Mouse (Mus musculus) skeletal muscle tissue, adult 2 months (tissue): ENCODE results near the gene Gm45521.

Experiments used
- DNase-seq: peaks from one replicate; pipeline ENCODE4 v3.0.0-alpha.2; 2012; ENCODE audit warnings: low read depth, low spot score

Gene Gm45521

DNA sequence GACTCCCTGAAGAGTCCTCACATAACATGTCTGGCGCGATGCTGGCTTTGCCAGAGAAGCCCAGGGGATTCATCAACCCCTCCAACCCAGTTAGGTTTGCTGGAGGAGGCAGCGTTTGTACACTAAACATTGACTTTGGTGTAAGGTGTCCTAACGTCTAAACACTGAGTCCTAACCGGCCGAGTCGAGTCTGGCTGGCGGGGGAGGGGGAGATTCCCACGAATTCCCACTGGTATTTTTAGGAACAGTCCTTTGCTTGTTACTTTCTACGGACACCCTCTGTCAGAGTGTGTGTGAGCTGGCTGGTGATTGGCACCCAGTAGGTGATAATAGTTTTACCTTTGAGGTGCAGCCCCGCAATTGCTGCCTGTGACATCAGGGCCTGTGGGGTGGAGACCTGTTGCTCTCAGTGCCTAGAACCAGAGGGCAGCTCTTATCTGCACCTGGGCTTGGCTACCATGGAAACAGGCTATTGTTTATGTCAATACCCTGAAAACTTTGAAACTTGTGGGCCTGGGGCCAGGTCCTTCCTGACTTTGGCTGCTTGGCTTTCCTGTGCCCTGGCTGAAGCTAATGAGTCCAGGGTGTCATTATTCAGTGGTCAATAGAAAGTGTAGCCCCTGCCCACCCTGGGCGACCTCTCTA is 4.4 kb upstream of the Gm45521 start:
- no peak for DNase-seq

DNA sequence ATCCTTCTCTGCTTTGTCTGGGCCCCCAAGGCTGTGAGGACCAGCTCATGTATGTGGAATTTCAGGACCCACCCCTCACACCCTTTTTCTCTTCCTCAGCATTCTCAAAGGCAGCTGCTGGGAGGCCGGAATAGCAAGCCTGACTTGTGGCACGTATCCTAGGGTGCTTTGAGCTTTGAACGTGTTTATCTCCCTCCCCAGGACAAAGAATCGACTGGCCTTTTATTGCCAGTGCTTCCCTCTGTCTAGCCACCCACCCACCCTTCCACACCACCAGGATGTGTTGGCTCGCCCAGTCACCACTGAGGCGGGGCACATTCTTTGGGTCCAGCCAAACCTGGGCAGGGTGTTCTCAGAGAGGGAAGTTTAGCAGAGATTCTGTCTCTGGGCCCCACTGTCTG is 3.0 kb upstream of the Gm45521 start:
- no peak for DNase-seq

DNA sequence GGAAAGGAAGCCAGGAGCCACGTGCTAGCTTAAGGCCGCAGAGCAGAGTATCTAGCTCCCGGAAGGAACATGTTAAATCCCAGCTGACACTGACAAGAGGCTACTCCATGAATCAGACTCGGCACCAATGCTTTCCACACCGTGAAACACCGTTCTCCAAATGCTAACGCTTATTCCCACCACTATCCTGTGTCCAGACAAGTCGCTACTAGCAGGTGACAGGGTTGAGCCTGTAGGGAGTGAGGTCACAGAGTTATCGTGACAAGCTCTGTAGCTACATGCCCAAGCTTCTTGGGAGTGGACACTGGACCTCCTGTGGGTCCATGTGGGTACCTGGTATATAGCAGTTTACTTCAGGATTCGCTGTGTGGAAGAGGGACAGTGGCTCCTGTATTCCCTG is 661 bp upstream of the Gm45521 start:
- DNase-seq = no peak

DNA sequence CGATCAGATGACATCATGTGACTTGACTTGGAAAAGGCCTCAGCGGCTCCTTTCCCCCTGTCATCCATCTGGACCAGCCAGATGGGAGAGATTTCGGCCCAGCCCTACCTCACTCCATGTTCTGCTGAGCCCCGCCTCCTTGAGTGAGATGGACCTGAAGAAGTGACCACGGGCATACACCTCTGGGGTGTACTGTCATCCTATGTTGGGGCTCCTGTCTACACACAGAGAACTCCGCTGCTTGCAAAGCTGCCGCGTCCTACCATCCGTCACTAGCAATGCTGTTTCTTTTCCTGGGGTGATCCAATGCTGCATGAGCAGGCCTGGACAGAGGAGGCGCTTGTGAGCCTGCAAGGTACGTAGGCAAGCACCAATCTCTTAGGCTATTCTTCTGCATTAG is 3.5 kb downstream of the Gm45521 start:
- DNase-seq = no peak

DNA sequence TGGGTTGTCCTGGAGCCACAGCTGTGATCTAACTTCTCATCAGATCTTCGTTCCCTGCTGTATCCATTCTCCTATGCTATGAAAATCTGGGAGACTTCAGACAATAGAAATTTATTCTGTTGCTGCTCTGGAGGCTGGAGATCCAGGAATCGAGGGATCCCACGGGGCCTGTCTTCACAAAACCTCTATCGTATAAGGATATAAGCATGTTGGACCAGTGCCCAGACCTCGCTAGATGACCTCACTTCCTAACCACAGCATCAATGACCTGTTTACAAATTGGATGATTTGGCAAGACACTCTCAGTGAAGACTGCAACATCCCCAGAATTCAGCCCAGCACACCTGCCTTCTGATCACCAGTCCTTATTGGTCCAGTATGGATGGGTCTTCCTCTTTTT is 4.6 kb downstream of the Gm45521 start:
- DNase-seq = no peak

DNA sequence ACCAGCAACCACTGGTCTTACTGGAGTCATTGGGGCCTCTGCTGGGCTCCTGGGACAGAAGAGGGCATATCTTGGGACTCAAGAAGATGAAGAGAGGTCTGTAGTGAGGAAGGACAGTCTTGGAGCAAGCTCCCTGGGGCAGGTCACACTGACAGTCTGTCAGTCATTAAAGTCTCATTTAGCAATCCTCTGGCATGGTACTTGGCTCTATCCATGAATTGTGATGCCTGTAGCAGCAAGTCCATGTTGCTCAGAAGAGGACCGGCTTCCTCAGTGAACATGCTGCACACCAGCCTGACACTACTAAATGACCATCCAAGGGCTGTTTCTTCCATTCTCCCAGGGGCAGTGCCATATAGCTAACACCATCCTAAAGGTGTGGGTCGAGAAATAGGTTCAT is 5.5 kb downstream of the Gm45521 start:
- DNase-seq = no peak

DNA sequence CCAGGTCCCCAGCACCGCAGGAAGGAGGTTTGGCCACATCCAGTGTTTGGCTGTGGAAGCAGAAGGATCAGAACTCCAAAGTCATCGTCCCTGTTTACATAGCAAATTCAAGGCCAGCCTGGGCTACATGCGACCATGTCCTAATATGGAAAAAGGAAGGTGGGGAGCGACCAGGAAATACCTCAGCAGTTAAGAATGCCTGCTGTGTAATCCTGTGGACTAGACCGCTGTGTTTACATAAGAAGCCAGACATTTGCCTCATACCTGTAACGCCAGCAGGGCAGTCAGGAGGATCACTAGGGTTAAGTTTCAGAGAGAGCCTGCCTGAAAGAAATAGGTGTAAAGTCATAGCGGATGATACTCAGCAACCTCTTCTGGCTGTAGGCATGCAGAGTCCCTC is 6.1 kb downstream of the Gm45521 start:
- DNase-seq = no peak

DNA sequence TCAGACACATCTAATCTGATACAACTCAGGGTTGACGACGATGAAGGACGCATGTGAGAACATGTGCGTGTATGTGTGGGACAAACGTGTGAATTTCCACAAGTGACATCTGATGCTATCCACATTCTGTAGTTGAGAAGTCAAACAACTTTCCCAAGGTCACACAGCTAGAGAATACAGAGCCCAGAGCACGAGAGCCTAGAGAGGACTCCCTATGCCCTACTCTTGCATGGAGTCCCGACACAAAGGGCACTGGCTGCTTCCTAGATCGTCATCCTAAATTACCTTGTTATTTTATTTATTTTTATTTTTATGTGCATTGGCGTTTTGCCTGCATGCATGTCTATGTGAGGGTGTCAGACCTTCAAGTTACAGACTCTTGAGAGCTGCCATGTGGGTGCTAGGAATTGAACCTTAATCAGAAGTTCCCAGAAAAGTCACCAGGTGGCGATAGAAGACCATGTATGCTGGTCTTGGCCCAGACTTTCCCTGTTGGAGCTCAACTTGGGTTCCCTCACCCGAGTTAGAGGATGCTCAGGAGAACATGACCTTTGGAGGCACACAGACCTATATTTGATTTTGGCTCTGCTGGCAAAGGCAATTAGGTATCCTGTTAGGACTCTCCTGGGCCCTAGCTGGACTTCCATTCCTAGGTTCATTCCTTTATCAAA is 7.3 kb downstream of the Gm45521 start:
- peak; percentile 66 for DNase-seq

DNA sequence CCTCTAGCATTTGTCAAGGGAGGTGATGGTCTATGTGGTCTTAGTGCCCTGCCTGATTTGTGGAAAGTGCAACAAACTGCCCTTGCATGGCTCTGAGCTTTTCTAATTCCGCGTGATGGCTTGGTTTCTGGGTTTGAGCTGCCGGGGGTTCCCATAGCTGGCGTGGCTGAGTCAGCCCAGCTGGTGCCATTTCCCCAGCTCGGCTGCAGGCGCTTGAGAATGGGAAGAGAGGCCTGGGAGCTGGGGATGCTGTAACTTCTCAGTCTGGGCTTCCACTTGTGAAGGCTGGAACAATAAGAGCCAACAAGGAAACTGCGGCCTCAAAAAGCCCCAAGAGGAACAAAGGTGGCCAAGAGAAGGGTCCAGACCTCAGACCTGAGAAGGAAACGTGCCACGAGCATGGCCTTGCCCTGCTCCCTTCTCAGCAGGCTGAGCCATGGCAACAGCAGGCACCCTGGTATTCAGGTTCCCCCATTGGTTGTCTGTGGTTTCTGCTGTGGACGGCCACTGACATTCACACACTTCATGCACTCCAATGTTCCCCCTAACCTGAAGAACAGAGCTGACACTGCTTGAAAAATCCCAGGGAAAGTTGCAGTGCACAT is 14.9 kb downstream of the Gm45521 start:
- no peak for DNase-seq

DNA sequence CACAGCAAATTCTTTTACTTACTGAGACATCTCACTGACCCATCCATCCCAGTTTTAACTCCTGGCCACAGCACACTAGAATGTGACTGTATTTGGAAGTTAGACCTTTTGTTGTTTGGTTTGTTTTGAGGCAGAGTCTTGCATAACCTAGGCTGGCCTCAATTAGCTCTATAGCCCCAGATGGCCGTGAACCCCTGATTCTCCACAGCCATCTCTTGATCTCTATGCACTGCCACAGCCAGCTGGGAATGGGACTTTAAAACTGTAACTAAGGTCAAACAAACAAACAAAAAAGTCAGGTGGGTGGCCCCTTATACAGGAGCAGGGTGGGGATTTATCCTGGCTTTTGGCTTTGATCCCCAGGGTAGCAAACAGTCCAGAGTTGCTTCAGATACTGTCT is 17.6 kb downstream of the Gm45521 start:
- no peak for DNase-seq

DNA sequence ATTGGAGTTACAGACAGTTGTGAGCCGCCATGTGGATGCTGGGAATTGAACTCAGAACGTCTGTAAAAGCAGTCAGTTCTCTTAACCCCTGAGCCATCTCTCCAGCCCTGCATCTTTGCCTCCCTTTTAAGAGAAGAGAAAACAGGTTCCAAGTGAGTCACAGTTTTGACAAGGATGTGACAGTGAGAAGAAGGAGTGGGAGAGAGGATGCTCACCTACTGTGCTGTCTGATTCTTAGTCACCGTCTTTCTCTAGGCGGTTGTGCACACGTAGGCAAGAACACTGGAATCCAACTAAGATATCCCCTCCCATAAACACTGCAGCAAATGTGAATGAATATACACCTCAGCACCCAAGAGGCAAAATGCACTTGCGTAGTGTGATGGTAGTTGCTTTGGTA is 18.1 kb downstream of the Gm45521 start:
- DNase-seq = no peak

DNA sequence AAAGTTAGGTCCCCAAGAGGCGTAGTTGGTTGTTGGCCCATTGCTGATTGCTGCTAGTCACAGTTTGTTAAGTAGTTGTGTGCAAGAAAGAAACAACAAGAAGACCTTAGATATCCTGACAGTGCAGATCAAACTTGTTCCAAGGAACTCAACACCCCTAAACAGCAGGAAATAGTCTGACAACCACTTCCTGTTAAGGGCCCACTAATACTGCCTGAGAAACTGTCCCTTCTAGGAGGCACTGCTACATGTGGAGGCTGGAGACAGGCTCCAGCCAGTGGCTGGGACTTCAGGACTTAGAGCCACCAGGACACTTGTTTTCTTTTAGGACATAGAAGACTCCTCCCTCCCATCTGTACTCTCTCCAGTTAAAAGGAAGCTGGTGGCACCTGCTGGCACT is 20.4 kb downstream of the Gm45521 start:
- DNase-seq = no peak

DNA sequence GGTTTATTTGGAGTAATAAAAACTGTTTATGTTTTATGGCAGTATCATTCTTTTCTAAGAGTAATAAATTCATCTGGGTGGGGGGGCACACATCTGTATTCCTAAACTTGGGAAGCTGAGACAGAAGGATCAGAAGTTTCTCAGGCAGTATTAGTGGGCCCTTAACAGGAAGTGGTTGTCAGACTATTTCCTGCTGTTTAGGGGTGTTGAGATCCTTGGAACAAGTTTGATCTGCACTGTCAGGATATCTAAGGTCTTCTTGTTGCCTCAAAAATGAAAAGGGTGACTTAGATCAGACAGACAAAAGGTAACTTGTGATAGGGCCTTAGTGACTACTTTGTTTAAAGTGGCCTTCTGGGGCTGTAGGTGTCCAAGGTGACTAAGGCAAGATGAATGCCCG is 21.1 kb downstream of the Gm45521 start:
- no peak for DNase-seq

DNA sequence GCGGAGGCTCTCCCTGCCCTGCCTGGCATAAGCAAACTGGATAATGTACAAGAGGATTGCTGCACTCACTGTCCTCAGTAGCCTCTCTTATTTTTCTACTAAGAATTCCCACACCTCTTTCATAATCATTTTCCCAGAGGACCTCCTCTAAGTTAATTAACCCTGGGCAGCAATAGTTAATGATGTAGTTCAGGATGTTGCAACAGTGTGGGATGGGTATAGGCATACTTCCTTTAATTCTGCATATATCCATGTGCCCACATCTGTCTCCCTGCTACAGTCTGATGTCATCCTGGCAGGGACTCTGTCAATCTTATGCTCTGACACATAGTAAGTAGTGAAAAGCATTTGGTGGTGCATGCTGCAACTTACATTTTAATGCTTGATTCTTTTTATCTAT is 24.1 kb downstream of the Gm45521 start:
- DNase-seq = no peak

DNA sequence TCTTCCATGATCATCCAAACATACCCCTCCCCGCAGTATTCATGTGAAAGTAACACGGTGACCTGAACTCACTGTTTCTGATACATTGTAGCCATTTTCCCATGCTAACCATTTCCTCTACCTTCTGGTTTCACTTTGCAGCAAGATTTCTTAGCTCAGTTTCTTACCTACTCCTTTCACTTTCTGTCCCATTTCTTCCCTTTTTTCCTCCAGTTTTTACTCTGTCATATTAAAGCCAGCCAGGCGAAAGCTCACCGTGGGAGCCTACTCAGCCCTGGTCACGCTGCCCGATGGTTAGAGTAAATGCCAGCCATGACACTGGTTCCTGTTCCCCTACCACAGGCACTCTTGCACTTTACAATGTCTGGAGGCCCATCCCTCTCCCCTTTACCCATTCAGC is 29.8 kb downstream of the Gm45521 start:
- no peak for DNase-seq

DNA sequence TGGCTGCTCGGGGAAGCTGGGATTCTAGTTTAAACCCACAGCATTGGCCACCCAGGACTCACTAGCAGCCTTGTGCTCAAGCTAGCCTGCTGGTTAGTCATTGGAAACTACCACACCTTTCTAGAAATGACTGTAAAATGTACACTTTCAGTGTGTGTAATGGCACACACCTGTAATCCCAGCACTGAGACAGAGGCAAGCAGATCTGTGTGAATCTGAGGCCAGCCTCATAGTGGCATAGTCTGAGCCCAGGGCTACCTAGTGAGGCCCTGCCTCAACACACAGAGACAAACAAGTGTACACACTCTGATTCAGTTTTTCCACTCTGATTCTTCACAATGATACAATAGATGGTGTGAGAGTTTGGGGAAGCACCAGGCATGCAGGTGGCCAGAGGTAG is 32.3 kb downstream of the Gm45521 start:
- DNase-seq = no peak

DNA sequence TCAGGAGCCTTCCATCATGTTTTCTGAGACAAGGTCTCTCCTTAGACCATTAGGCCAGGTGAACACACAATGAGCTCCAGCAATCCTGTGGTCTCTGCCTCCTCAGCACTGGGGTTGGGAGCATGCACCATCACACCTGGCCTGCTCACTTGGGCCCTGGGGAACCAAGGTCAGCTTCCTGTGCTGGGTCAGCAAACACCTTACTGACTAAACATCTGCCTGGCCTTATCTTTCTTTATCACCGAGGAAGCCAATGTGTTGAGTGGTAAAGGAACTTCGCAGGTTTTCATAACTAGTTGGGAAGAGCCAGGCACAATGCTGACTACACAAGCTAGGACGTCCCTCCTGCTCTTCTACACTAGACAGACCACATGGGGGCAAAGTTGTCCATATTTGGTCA is 32.9 kb downstream of the Gm45521 start:
- no peak for DNase-seq

DNA sequence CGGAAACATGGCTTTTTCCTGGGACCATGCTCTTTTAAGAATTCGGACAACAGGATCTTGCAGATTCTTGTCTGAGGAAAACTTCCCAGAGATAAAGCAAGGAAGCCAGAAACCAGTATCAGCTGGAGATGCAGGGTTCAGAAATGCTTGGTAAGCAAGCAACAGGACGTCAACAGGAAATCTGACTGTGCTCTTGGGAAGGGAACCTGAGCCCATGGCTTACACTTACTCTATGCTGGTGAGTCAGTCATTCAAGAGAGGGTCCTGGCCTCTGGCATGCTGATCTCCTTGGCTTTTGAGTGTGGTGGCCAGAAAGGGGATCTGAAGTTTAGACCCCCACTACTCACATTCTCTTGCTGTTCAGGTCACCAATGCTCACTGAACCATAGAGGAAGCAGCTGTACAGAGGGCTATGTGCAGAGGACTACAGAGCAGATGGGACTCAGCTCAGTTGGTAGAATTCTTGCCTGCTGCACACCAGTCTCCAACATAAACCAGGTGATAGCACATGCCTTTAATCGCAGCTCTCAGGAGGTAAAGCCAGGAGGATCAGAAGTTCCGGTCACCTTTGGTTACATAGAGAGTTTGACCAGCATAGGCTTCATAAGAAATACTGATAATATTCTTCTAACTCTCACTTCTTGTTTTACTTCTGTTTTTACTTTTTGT is 34.2 kb downstream of the Gm45521 start:
- no peak for DNase-seq

DNA sequence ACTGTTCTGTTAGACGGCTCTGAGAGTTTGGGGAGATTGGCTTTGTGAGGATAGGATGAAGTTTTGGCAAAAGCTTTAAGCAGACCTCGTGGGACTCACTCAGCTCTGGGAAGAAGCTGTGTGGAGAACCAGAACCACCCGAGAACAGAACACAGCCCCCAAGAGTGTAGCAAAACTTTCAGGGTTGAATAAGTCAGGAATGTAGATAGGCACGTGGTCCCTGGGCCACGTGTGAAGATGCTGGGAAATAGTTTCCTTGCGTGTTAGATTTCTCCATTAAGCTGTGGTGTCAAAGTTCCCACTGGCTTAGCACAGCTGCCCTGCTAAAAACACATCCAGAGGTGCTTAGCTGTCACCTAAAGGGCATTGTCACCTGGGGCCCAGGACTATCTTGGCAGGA is 35.1 kb downstream of the Gm45521 start:
- DNase-seq = no peak

DNA sequence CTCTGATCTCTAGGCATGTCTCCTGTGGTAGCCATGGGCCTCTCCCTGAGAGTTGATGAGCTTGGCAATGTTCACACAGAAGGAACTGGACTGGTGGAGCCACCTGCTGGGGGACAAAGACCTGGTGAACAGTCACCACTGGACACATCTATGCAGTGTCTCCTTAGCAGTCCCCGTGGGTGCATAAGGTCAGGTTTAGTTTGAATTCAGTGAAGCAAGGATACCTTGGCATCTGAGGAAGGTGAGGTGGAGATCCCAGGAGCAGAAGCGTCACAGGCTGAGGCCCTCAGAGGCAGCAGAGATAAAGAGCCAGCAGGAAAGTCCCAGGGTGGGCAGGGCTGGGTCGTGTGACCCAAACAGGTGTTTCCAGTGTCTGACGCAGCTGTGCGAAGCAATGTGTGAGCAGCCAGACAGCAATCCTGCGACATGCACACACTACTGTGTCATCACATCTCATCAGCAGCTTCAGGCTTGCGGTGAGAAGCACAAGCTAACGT is 37.2 kb downstream of the Gm45521 start, which contains the start of gene Dnase1l3:
Gene Dnase1l3 (minus strand): TSS at position 303 of the 497 bp plus-strand sequence.
- no peak for DNase-seq

DNA sequence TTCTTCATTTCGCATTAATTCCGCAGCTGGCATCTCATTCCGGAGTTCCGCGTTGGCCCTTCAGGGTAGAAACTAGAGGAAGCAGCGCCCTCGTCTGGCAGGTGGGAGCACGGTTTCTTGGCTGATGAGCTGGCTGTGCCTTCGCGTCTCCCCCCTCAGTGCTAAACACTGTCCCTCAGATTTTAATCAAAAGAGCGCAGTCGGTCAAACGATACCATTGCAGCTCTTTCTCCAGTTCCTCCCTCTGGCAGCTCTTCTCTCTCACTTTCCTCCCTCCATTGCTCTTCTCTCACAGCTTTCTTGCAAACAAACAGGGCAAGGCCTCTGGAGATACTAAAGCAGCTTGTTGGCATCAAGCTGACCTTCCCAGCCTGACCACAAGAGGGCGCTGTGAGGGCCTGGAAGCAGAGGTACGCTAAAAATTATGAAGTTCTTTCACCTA is 40.2 kb downstream of the Gm45521 start:
- DNase-seq = peak; percentile 73

DNA sequence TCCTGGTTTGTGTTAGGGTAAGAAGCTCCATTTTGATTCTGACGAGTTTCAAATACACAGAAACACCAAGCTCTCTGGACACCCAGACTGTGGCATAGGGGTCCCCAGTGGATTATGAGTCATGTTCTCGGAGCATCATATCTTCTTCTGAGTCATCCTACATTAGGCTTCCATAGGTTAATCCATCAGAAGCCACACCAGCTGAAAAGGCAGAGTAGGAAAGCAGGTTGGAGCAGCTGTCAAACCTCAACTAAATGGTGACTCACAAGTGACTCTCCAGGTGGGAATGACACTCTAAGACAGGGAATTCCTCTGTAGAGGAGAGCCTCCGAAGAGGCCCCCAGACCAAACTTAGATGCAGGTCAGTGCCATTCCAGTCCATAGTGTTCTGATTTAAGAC is 41.9 kb downstream of the Gm45521 start:
- DNase-seq = no peak
